Mouse (Mus musculus) myocyte (in vitro differentiated cells): Measurements from ENCODE around the gene Efna1.

Experiments
- CEBPB ChIP-seq: IDR thresholded peaks from 2 replicates; pipeline ENCODE4 v1.6.1; 2011; ENCODE audit warnings: mild to moderate bottlenecking, moderate library complexity; ENCODE audit not compliant: poor library complexity, insufficient read depth, severe bottlenecking
- E2F4 ChIP-seq: IDR thresholded peaks from one replicate; pipeline ENCODE4 v1.6.1; 2011; ENCODE audit warnings: mild to moderate bottlenecking, control low read depth, moderate library complexity; ENCODE audit not compliant: insufficient read depth
- MYOD1 ChIP-seq, 3 experiments: IDR thresholded peaks; one replicate each; pipeline ENCODE4 v1.6.1; 2011; ENCODE audit warnings: control low read depth in 2 of 3, low read depth in 2 of 3, mild to moderate bottlenecking in 2 of 3, moderate library complexity in 1 of 3; ENCODE audit not compliant: insufficient read length in 2 of 3, control insufficient read depth in 1 of 3
- MYOG ChIP-seq, 3 experiments: IDR thresholded peaks; one replicate each; pipeline ENCODE4 v1.6.1; 2011; ENCODE audit warnings: control low read depth in 2 of 3, low read depth in 2 of 3, mild to moderate bottlenecking in 2 of 3; ENCODE audit not compliant: insufficient read length in 2 of 3, control insufficient read depth in 1 of 3, insufficient read depth in 1 of 3
- POLR2A ChIP-seq: IDR thresholded peaks from one replicate; pipeline ENCODE4 v1.6.1; 2011; ENCODE audit warnings: low read depth, mild to moderate bottlenecking, control low read depth, moderate library complexity; ENCODE audit not compliant: insufficient read length
- POLR2AphosphoS2 ChIP-seq: IDR thresholded peaks from one replicate; pipeline ENCODE4 v1.6.1; 2011; ENCODE audit warnings: low read depth, control low read depth; ENCODE audit not compliant: insufficient read length
- SRF ChIP-seq: IDR thresholded peaks from one replicate; pipeline ENCODE4 v1.6.1; 2011; ENCODE audit warnings: low read depth; ENCODE audit not compliant: control insufficient read depth, insufficient read length
- TCF12 ChIP-seq: IDR thresholded peaks from one replicate; pipeline ENCODE4 v1.6.1; 2011; ENCODE audit warnings: mild to moderate bottlenecking, control low read depth; ENCODE audit not compliant: poor library complexity, insufficient read depth, severe bottlenecking
- USF1 ChIP-seq: IDR thresholded peaks from one replicate; pipeline ENCODE4 v1.6.1; 2011; ENCODE audit warnings: low read depth, mild to moderate bottlenecking, control low read depth, moderate library complexity

- TF ChIP-seq POLR2A (no peak), POLR2AphosphoS2 (no peak), MYOD1 (IDR thresholded peaks at IDR 0.05; ENCODE audit: control insufficient read depth in 1 of 3, insufficient read length in 2 of 3, low read depth in 2 of 3) (peak in 1 of 3 experiments; percentile 17), USF1 (no peak), SRF (no peak), MYOG (IDR thresholded peaks at IDR 0.05; ENCODE audit: control insufficient read depth in 1 of 3, insufficient read depth in 1 of 3, insufficient read length in 2 of 3, low read depth in 2 of 3) (no peak), CEBPB (no peak), E2F4 (no peak), TCF12 (no peak)
Measured at GRCm38 (mm10) chr3:89292303-89292702, 11.4 kb upstream of the Efna1 start.
